Mouse (Mus musculus) stomach, postnatal 0 days (tissue): ENCODE data around the gene 4930470P17Rik.
"Not testable (repeated sequence)": the region's sequence is repeated elsewhere in the genome, so short reads cannot be mapped to it uniquely, and the experiment has no call there.

Experiments
- CTCF ChIP-seq: IDR thresholded peaks from 2 replicates; pipeline ENCODE4 v1.5.1; 2016; ENCODE audit warnings: antibody characterized with exemption, low read depth, mild to moderate bottlenecking, moderate library complexity
- EP300 ChIP-seq: optimal IDR thresholded peaks from 2 replicates; pipeline ENCODE3; 2016; ENCODE audit warnings: antibody characterized with exemption

GRCm38 (mm10) chr2:170627991-170628390 is 26.2 kb upstream of the 4930470P17Rik start:
- TF ChIP-seq CTCF, EP300: not testable (repeated sequence)
